Mouse (Mus musculus) cerebellum, postnatal 25 days (tissue): ENCODE measurements around the gene Chrna9.
A peak's percentile ranks its signal among the peaks of the same experiment; 100 is the strongest.

ENCODE experiments used
- DNase-seq, 2 experiments: peaks; one replicate each; pipeline ENCODE4 v3.0.0; 2021; ENCODE audit warnings: mixed read lengths in 2 of 2

Chrna9 gene

GRCm38 (mm10) chr5:65920701-65921426 lies 13.9 kb upstream of the Chrna9 start:
- no peak for DNase-seq

- DNase-seq: no peak
These were observed 13.1 kb upstream of the Chrna9 start for GRCm38 (mm10) chr5:65921477-65922138.

GRCm38 (mm10) chr5:65926666-65927065 lies 8.1 kb upstream of the Chrna9 start:
- DNase-seq: no peak

GRCm38 (mm10) chr5:65929162-65929561 lies 5.6 kb upstream of the Chrna9 start:
- no peak for DNase-seq

- no peak for DNase-seq
These were observed 4.5 kb upstream of the Chrna9 start for GRCm38 (mm10) chr5:65930171-65930570.

GRCm38 (mm10) chr5:65933258-65933657 lies 1.5 kb upstream of the Chrna9 start:
- no peak for DNase-seq

GRCm38 (mm10) chr5:65933764-65934163 lies 957 bp upstream of the Chrna9 start:
- DNase-seq: no peak

- DNase-seq: no peak
These were observed 2.4 kb downstream of the Chrna9 start for GRCm38 (mm10) chr5:65937011-65937726.

GRCm38 (mm10) chr5:65937998-65938715 lies 3.4 kb downstream of the Chrna9 start:
- peak; percentile 60 to 81 for DNase-seq

GRCm38 (mm10) chr5:65941145-65941544 lies 6.4 kb downstream of the Chrna9 start:
- no peak for DNase-seq

- no peak for DNase-seq
These were observed 15.1 kb downstream of the Chrna9 start for GRCm38 (mm10) chr5:65949822-65950221.

- DNase-seq: no peak
These were observed 15.5 kb downstream of the Chrna9 start for GRCm38 (mm10) chr5:65950236-65950635.

- DNase-seq: no peak
These were observed 16.2 kb downstream of the Chrna9 start for GRCm38 (mm10) chr5:65950679-65951512.

- DNase-seq: no peak
These were observed 16.8 kb downstream of the Chrna9 start for GRCm38 (mm10) chr5:65951513-65951909.

- DNase-seq: no peak
These were observed 19.7 kb downstream of the Chrna9 start for GRCm38 (mm10) chr5:65954130-65955080.

- peak; percentile 55 to 76 for DNase-seq
These were observed 20.8 kb downstream of the Chrna9 start for GRCm38 (mm10) chr5:65955343-65956143.

GRCm38 (mm10) chr5:65956144-65957008 lies 21.7 kb downstream of the Chrna9 start:
- DNase-seq: no peak

- peak; percentile 21 to 58 for DNase-seq
These were observed 23.9 kb downstream of the Chrna9 start for GRCm38 (mm10) chr5:65958597-65958996.
